Mouse (Mus musculus) MEL (cell line): ENCODE measurements around the gene Pla2g5. TPM values are rescaled to one million over a fixed set of nuclear protein-coding genes. Genes with fewer than 3 reads are reported as not detected.

Experiments
- DNase-seq: peaks from one replicate; pipeline ENCODE4 v3.0.0; 2011; ENCODE audit warnings: low read depth, low spot score
- H3K27ac ChIP-seq: 2 replicates; pipeline ENCODE4 v1.5.1; 2012; ENCODE audit warnings: low read depth, mild to moderate bottlenecking, control low read depth, low read length, moderate library complexity; ENCODE audit not compliant: control insufficient read depth
- H3K27me3 ChIP-seq, 2 experiments: fragments of 150-350 bp in 1 of 2; sonication (generic) in 1 of 2; 2 replicates each; pipeline ENCODE4 v1.6.1; 2012; ENCODE audit warnings: low read length in 2 of 2, mild to moderate bottlenecking in 2 of 2, improper control_type of control experiment in 1 of 2, moderate library complexity in 1 of 2; ENCODE audit not compliant: insufficient read depth in 2 of 2, control insufficient read depth in 1 of 2
- H3K36me3 ChIP-seq, 2 experiments: 2 replicates each; pipeline ENCODE4 v1.6.1; 2012 to 2014; ENCODE audit warnings: low read length in 2 of 2, improper control_type of control experiment in 1 of 2, inconsistent platforms in 1 of 2, mild to moderate bottlenecking in 1 of 2; ENCODE audit not compliant: insufficient read depth in 2 of 2, control insufficient read depth in 1 of 2
- H3K4me1 ChIP-seq, 2 experiments: fragments of 150-350 bp in 1 of 2; sonication (generic) in 1 of 2; 2 replicates each; pipeline ENCODE4 v1.6.1; 2012; ENCODE audit warnings: low read length in 2 of 2, improper control_type of control experiment in 1 of 2, mild to moderate bottlenecking in 1 of 2; ENCODE audit not compliant: insufficient read depth in 2 of 2, control insufficient read depth in 1 of 2
- H3K4me3 ChIP-seq, 2 experiments: fragments of 150-350 bp in 1 of 2; sonication (generic) in 1 of 2; 2 replicates each; pipeline ENCODE4 v1.5.1; 2012; ENCODE audit warnings: low read depth in 2 of 2, low read length in 2 of 2, mild to moderate bottlenecking in 2 of 2, moderate library complexity in 2 of 2, control low read depth in 1 of 2, improper control_type of control experiment in 1 of 2; ENCODE audit not compliant: control insufficient read depth in 1 of 2, insufficient read depth in 1 of 2
- H3K79me2 ChIP-seq: 2 replicates; pipeline ENCODE4 v1.6.1; 2012; ENCODE audit warnings: mild to moderate bottlenecking, low read length, moderate library complexity; ENCODE audit not compliant: control insufficient read depth, poor library complexity, insufficient read depth
- H3K9ac ChIP-seq: 2 replicates; pipeline ENCODE4 v1.6.1; 2012; ENCODE audit warnings: low read depth, mild to moderate bottlenecking, control low read depth, low read length, moderate library complexity; ENCODE audit not compliant: control insufficient read depth, poor library complexity, severe bottlenecking
- H3K9me3 ChIP-seq: fragments of 150-350 bp; sonication (generic); replicated peaks from 2 replicates; pipeline ENCODE4 v1.6.1; 2012; ENCODE audit warnings: mild to moderate bottlenecking, low read length, improper control_type of control experiment, moderate library complexity; ENCODE audit not compliant: insufficient read depth
- CHD2 ChIP-seq: IDR thresholded peaks from 2 replicates; pipeline ENCODE4 v1.6.1; 2011; ENCODE audit warnings: low read length, improper control_type of control experiment
- CTCF ChIP-seq, 3 experiments: IDR thresholded peaks in 2 of 3; conservative IDR thresholded peaks in 1 of 3; 2 replicates each; pipeline ENCODE4 v1.5.1; 2011 to 2012; ENCODE audit warnings: low read length in 3 of 3, low read depth in 2 of 3, mild to moderate bottlenecking in 2 of 3, improper control_type of control experiment in 1 of 3, inconsistent platforms in 1 of 3, mixed read lengths in 1 of 3, moderate library complexity in 1 of 3; ENCODE audit not compliant: control insufficient read depth in 1 of 3, insufficient read depth in 1 of 3, poor library complexity in 1 of 3, severe bottlenecking in 1 of 3
- EP300 ChIP-seq, 2 experiments: IDR thresholded peaks; 2 replicates each; pipeline ENCODE4 v1.6.1; 2011; ENCODE audit warnings: improper control_type of control experiment in 2 of 2, low read length in 2 of 2, low read depth in 1 of 2, mild to moderate bottlenecking in 1 of 2
- GATA1 ChIP-seq: IDR thresholded peaks from 2 replicates; pipeline ENCODE4 v1.6.1; 2011; ENCODE audit warnings: low read depth, low read length, improper control_type of control experiment
- HCFC1 ChIP-seq: IDR thresholded peaks from 2 replicates; pipeline ENCODE4 v1.6.1; 2012; ENCODE audit warnings: low read depth, mild to moderate bottlenecking, inconsistent platforms, low read length, improper control_type of control experiment, moderate library complexity
- KAT2A ChIP-seq: conservative IDR thresholded peaks from 2 replicates; pipeline ENCODE4 v1.6.1; 2012; ENCODE audit warnings: low read depth, low read length, improper control_type of control experiment, inconsistent platforms
- MAFK ChIP-seq: IDR thresholded peaks from 2 replicates; pipeline ENCODE4 v1.6.1; 2011; ENCODE audit warnings: low read depth, mild to moderate bottlenecking, low read length, improper control_type of control experiment, borderline replicate concordance
- MAX ChIP-seq: IDR thresholded peaks from 2 replicates; pipeline ENCODE4 v1.6.1; 2011; ENCODE audit warnings: low read length, improper control_type of control experiment
- MAZ ChIP-seq: IDR thresholded peaks from 2 replicates; pipeline ENCODE4 v1.6.1; 2012; ENCODE audit warnings: low read depth, mild to moderate bottlenecking, inconsistent platforms, low read length, improper control_type of control experiment
- MEF2A ChIP-seq: IDR thresholded peaks from 2 replicates; pipeline ENCODE4 v1.6.1; 2014; ENCODE audit warnings: low read depth, mild to moderate bottlenecking, inconsistent platforms, low read length, improper control_type of control experiment; ENCODE audit not compliant: poor library complexity, insufficient replicate concordance, severe bottlenecking; ENCODE audit errors: extremely low read depth
- MYC ChIP-seq: IDR thresholded peaks from 2 replicates; pipeline ENCODE4 v1.6.1; 2011; ENCODE audit warnings: low read depth, mild to moderate bottlenecking, low read length, improper control_type of control experiment, moderate library complexity
- POLR2AphosphoS5 ChIP-seq: IDR thresholded peaks from 2 replicates; pipeline ENCODE4 v1.6.1; 2012; ENCODE audit warnings: low read depth, borderline replicate concordance, mild to moderate bottlenecking, inconsistent platforms, low read length, moderate library complexity, mixed read lengths
- RCOR1 ChIP-seq: IDR thresholded peaks from 2 replicates; pipeline ENCODE4 v1.6.1; 2012; ENCODE audit warnings: low read depth, mild to moderate bottlenecking, inconsistent platforms, low read length, improper control_type of control experiment
- TCF12 ChIP-seq: IDR thresholded peaks from 2 replicates; pipeline ENCODE4 v1.6.1; 2014; ENCODE audit warnings: low read depth, mild to moderate bottlenecking, inconsistent platforms, low read length, improper control_type of control experiment, moderate library complexity
- USF1 ChIP-seq: IDR thresholded peaks from 2 replicates; pipeline ENCODE4 v1.6.1; 2014; ENCODE audit warnings: low read depth, mild to moderate bottlenecking, inconsistent platforms, low read length, improper control_type of control experiment, moderate library complexity
- USF2 ChIP-seq, 2 experiments: IDR thresholded peaks; 2 replicates each; pipeline ENCODE4 v1.6.1; 2011 to 2012; ENCODE audit warnings: improper control_type of control experiment in 2 of 2, low read length in 2 of 2, borderline replicate concordance in 1 of 2, inconsistent platforms in 1 of 2, low read depth in 1 of 2, mild to moderate bottlenecking in 1 of 2; ENCODE audit not compliant: insufficient read depth in 1 of 2
- ZKSCAN1 ChIP-seq: IDR thresholded peaks from 2 replicates; pipeline ENCODE4 v1.6.1; 2012; ENCODE audit warnings: low read depth, mild to moderate bottlenecking, inconsistent platforms, low read length, improper control_type of control experiment, moderate library complexity
- ZNF384 ChIP-seq: IDR thresholded peaks from 2 replicates; pipeline ENCODE4 v1.6.1; 2012; ENCODE audit warnings: low read depth, mild to moderate bottlenecking, inconsistent platforms, low read length, improper control_type of control experiment
- polyA plus RNA-seq, 2 experiments: library from polyadenylated mRNA; stranded (reverse) in 1 of 2; unstranded in 1 of 2; fragments of >175 nt in 1 of 2; fragments of >200 nt in 1 of 2; gene quantifications; 2 replicates each; pipeline versions ENCODE4 v1.2.1 to v1.2.4; 2012; ENCODE audit warnings: low replicate concordance in 2 of 2, low read depth in 1 of 2; ENCODE audit not compliant: insufficient read length in 2 of 2, insufficient read depth in 1 of 2, missing spikeins in 1 of 2
- total RNA-seq: library from RNA; depleted of rRNA; stranded (reverse); fragments of 300-350 nt; gene quantifications from 2 replicates; pipeline ENCODE4 v1.2.3, GENCODE M21; 2012

Gene Pla2g5
- total and polyA plus RNA-seq, 3 experiments, result not detected

GRCm38 (mm10) chr4:138755983-138756382 is 107.3 kb downstream of the Pla2g5 start:
- DNase-seq, result no peak
- Histone ChIP-seq H3K9ac (no peak overlapping the region), H3K27me3 (no peaks in the 10 kb centered on the region), H3K36me3 (no peaks in the 10 kb centered on the region), H3K79me2 (no peaks in the 10 kb centered on the region), H3K9me3 (no peaks in the 10 kb centered on the region), H3K4me1 (no peaks in the 10 kb centered on the region), H3K4me3 (no peak overlapping the region), H3K27ac (no peak overlapping the region)
- TF ChIP-seq HCFC1, result no peak
- TF ChIP-seq TCF12, result no peak
- TF ChIP-seq RCOR1, result no peak
- no peak for TF ChIP-seq EP300 (IDR thresholded peaks at IDR 0.05; ENCODE audit: low read depth in 1 of 2, low read length in 2 of 2)
- TF ChIP-seq USF2 (IDR thresholded peaks at IDR 0.05; ENCODE audit: borderline replicate concordance in 1 of 2, insufficient read depth in 1 of 2, low read depth in 1 of 2, low read length in 2 of 2), result no peak
- TF ChIP-seq ZKSCAN1, result no peak
- no peak for TF ChIP-seq ZNF384
- no peak for TF ChIP-seq CHD2
- no peak for TF ChIP-seq MYC
- no peak for TF ChIP-seq KAT2A
- no peak for TF ChIP-seq GATA1
- no peak for TF ChIP-seq MAX
- TF ChIP-seq MAFK, result no peak
- TF ChIP-seq POLR2AphosphoS5, result no peak
- TF ChIP-seq MEF2A, result no peak

- no peak for TF ChIP-seq HCFC1
- no peak for TF ChIP-seq MAX
- no peak for TF ChIP-seq MAZ
- TF ChIP-seq USF1, result no peak
- TF ChIP-seq CTCF (IDR thresholded peaks at IDR 0.05 in 2 of 3, conservative IDR thresholded peaks at IDR 0.05 in 1 of 3; ENCODE audit: control insufficient read depth in 1 of 3, insufficient read depth in 1 of 3, low read depth in 2 of 3, low read length in 3 of 3, poor library complexity in 1 of 3, severe bottlenecking in 1 of 3), result no peak
- Histone ChIP-seq H3K4me3 (no peak overlapping the region), H3K27me3 (no peaks in the 10 kb centered on the region)
Observed at GRCm38 (mm10) chr4:138755439-138755838, 107.8 kb downstream of the Pla2g5 start.

More at GRCm38 (mm10) chr4:138755439-138755838, 107.8 kb downstream of the Pla2g5 start:
- Histone ChIP-seq H3K9ac (no peak overlapping the region), H3K9me3 (no peaks in the 10 kb centered on the region), H3K4me1 (no peaks in the 10 kb centered on the region), H3K79me2 (no peaks in the 10 kb centered on the region), H3K27ac (no peak overlapping the region), H3K36me3 (no peaks in the 10 kb centered on the region)
- DNase-seq, result no peak
